Mouse (Mus musculus) urinary bladder, postnatal 25 days (tissue): ENCODE results near the gene Slc35d1.
A peak's percentile ranks its signal among the peaks of the same experiment; 100 is the strongest.
"Not testable (repeated sequence)": the region's sequence is repeated elsewhere in the genome, so short reads cannot be mapped to it uniquely, and the experiment has no call there.

Experiments
- DNase-seq: peaks from one replicate; pipeline ENCODE4 v3.0.0; 2022; ENCODE audit warnings: low spot score

Slc35d1 gene

DNA sequence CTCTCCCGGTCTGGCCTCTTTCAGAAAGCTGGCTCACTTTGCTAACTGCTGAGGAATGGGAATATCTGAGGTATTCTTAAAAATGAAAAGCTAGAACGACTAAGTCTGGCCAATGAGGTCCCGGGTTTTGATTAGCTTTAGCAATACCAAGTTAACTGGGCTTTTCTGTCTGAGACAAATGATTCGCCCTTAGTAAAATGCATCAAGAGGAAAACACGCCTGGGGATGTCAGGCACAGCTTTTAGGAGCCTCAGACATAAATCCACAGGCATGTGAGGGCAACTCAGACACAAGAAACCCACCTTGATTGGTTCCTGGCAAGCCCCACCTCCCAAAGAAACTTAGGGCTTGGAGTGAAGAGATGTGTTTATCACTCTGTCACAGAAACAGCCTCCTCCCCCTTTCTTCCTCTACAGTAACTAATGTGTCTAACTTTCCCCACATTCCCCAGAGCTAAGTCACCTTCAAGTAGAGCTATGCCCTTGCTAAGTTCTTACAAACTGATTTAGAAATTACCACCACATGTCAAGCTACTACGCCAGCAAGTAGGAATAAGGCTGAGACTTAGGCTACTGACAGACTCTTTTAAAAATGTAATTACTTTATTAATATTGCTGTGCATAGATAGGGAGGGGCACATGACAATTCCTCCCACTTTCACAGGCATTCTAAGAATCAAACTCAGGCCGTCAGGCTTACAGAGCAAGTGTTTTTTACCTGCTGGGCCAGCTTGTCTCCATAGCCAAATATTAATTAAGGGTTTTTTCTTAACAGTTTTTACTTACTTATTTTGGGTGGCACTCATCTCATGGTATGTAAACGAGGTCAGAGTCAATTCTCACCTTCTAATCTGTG lies 26.0 kb downstream of the Slc35d1 start:
- no peak for DNase-seq

DNA sequence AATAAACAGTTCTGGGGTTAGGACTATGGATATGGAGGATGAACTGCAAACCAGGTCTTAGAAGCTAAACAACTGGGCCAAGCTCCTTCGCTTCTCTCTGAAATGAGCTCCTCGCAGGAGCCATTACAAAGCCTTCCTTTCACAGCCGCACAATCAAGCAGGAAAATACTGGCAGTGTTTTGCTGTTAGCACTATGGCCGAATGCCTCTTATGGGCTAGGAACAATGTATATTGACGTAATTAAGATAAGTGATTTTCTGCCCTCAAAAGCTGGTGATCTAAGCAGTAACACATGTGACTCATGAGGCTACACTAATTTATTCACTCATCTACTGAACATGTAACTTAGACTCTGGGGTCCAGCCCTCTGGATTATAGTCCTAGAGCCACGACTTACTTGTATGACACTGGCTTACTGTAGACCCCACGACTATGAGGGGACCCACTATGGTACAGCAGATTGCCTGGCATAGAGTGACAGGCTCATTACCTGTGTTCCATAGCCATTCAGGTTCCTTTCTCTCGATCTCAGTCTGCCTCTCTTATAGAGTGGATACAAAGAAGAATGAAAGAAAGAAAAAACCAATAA lies 34.6 kb downstream of the Slc35d1 start:
- no peak for DNase-seq

DNA sequence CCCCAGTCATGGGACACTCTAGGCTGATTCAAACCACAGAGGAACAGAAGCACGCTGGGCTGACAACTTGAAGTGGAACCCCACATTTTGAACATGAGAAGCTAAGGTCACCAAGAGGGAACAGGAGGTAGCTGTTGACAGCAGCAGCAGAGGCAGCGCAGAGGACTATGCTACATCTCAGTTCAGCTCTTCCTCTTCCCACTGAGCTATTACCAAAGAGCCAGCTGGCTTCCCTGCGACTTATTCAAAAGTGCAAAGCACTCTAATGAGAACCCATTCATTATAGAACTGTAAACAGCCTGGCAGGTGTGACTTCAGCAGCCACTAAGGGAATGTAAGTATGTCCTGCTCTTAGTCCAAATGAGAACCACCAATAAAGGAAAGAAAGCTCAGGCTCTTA lies 35.4 kb downstream of the Slc35d1 start:
- DNase-seq: no peak

DNA sequence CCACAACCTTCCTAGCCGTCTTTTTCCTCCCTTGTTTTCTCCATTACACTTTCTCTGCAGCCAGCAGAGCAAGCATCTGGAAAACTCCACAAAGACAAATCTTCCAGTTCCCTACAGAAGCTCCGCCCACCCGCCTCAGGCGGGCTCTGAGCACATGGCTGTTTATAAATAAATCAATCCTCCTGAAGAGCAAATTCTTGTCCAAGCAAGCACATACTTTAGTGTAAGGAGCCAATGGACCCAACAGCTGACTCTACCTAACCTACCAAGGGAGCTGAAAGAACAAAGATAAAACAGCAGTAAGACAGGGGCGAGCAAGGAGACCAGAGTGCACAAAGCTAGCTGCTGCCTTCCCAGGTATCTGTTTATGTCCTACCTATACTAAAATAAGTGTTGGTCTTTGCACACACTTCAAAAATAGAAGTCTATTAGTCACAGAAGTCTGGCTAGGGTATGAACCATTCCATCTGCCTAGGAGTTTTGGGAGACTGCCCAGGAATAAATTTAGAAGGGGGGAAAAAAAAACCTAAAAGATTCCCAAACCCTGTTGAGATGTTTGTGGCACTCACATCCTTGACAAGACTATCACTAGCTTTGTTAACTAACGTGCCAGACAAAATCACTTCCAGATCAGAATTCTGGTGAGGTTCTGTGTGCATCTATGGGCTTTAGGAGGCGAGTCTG lies 36.2 kb downstream of the Slc35d1 start:
- DNase-seq: no peak

DNA sequence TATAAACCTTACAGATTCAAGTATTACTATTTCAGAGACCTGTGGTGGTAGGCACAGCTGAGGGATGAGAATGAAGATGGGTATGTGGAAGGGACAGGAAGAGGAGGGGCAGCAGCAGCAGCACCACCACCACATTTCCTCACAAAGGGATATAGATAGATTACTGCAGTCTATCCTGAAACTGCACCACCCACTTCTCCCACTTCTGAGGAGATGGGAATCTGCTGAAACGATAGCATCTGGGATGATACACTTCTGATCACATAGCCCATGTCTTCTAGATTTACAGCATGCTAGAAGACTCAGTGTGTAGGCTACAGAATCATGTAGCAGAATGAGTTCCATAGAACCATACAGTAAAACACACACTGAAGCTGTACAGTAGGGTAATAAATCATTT lies 37.3 kb downstream of the Slc35d1 start:
- no peak for DNase-seq

DNA sequence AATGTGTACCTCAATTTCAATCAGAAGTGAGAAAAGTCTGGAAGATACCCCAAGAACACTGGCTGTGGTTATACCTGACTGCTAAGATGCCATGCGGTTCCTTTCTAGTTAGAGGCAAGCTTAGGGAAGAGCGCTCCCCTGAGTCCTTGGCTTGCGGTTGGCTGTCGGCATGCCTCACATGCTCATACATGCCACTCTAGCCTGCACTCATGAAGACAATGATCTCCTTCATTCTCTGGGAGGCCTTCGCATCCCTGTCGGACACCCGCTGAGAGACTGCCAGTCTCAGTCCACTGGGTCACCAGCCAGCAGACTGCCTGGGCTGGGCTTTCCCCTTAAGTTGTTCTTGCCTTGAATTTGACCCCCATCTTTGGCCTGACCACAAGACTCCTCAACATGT lies 41.0 kb downstream of the Slc35d1 start:
- no peak for DNase-seq

DNA sequence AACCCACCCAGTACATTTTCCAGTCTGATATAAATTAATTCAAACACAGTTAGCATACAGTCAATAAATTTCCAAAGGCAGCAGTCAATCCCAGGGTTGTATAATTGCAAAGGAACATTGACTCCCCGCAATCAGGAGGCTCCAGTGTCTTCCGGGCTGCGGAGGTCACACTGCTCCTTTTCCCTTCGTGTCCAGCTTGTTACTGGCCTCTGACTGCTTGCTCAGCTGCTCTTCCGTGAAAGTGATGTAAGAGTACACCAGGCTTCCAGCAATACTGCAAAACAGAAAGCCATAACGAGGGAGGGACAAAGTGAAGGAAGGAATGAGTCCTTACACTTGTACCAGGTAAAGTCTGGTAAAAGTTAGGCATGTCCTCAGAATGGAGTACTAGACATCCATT lies 41.5 kb downstream of the Slc35d1 start:
- no peak for DNase-seq

DNA sequence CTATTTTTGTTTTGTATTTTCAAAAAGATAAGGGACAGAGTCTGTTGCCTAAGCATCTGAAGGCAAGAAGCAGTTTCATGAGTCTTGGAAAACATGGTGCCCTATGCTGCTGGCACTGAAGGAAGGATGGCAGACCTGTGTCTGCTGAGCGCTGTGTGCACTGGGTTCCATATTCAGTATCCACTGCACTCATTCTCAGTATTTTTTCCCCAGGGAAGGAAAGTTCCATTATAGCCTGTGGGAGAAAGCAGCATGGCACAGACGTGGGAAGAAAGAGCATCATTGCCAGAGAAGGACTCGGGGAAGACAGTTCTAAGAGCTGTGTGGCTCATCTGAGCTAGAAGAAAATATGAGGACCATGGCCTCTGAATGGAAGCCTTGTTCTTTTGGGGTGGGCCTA lies 43.7 kb downstream of the Slc35d1 start:
- no peak for DNase-seq

DNA sequence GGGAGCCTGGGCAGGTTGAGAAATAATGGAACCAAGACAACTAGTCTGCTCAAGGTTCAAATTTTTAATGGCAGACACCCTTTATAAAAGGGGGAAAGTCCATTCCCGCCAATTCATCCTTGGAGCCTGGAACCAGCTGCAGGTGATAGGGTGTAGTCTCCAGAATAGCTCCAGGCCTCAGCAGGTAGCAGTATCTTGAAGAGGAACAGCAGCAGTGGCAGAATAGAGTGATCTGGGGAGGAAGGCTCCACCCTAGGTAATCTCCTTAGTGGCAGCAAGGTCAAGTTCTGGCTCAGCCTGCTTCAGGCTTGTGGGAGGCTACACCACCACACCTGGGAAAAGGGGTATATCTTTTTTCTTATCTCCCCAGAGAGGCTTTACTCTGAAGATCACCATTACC lies 48.8 kb downstream of the Slc35d1 start:
- not testable (repeated sequence) for DNase-seq

DNA sequence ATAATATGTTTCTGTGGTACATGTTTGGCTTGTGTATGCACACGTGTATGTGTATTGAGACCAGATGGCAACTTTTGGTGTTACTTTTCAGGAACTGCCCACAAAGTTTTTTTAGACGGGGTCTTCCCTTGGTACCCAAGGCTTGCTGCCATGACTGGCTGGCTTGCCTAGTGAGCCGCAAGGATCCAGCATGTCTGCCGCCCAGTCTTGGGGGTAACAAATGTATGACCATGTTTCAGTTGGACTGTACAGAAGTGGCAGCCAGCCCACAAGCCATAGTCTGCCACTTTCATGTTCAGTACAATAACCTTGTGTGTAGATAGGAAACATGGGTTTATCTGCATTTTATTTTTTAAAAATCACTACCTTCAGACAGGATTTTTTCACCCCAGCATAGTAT lies 56.2 kb downstream of the Slc35d1 start:
- no peak for DNase-seq

DNA sequence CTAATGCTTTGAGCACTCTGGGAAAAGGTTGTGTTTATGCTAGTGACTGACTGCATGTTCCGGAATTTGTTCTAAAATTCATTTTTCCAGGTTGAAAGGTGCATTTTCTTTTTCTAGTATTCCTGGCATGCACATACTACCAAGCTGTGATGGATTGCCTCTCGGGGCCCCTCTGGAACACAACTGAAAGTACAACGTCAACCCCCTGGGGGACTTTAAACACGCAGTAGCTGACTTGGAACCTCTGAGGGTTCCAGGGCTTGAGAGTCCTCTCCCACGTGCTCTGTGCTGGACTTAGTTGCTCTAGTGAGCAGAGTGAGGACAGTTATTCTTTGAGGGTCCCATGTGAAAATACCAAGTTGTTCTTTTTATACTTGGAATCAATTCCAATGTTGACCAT lies 63.0 kb downstream of the Slc35d1 start:
- no peak for DNase-seq

DNA sequence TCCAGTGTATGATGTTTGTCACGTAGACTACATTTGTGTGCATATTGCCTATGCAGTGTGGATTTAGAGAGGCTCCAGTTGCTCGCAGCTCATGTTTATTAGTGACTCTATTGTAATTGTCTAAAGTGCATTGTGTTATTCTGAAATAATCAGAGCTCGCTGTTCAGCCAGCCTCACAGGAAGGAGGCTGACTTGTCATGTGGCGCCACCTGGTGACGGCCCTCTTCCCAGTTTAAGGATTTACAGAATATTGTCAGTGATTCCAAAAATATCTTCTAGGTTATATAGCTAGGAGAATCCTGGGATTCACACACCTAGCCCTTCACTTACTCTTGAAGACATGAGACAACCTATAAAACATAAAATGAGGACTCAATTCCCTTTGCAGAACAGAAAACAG lies 68.6 kb downstream of the Slc35d1 start:
- DNase-seq: peak; percentile 75

DNA sequence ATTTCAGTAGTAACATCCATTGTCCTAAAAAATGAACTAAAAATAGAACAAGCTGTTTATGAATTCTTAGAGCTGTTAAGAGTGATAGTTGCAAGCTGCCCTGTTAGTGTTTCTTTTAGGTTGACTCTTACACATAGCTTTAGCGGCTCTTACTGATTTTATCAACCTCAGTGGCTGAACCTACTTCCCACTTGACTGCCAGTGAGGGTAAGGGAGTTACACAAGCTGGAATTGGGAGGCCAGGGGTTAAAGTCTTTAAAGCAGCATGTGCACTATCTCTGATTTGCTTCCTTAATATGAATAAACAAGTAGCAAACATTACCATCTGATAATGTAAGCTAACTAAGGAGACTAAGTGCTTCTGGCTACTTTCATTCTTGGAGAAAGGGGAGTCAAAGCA lies 78.0 kb downstream of the Slc35d1 start:
- DNase-seq: no peak

DNA sequence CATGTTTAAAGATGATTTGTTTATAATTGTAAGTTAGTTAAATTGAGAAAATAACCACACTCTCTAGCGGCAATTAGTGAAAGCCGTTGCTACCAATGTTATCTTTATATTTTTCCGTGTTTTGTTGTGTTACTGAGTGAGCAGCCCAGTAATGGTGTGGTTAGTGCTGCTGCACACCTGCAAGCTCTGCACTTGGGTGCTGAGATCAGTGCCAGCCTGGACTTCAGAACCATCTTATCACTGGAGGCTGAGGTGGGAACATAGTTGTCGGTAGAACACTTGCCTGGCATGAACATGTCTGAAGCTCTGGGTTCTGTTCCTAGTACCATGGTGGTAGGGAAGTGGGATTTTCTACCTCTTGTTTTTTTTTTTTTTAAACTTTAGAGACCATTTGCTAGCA lies 88.4 kb downstream of the Slc35d1 start:
- DNase-seq: no peak

DNA sequence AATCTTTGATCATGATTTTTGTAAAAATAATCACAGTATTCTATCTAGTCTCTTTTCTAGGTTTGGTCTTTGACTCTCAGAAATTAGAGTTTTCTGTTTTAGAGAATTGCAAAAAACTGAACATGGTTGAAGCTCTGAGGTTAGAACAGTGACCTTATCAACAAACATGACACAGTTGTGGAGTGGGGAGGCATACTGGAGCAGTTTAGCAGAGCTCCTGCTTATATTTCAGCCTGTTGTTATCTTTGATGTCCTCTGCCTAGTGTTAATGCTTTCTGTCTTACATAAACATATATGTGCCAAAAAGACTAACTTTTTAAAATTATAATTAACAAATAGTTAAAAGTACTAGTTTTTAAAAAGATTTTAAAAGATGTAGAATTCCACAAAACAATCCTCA lies 91.4 kb downstream of the Slc35d1 start:
- DNase-seq: no peak

DNA sequence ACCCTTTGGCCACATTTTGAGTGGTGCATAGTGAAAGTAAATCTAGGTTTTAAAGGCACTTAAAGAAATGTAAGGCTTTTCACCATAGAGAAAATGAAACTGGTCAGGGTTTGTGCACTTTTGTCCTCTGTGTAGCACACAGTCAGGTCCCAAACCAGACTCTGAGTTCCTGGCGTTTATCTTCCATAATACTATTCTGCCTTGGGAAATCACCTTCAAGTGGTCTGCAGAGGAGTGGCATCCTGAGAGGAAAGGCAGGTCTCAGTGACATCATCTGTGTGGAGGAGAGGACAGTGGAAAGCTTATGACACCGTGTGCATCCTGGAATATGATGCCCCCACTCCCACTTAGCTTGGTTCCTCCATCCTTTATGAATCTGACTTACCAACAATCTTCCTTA lies 91.9 kb downstream of the Slc35d1 start:
- DNase-seq: no peak

DNA sequence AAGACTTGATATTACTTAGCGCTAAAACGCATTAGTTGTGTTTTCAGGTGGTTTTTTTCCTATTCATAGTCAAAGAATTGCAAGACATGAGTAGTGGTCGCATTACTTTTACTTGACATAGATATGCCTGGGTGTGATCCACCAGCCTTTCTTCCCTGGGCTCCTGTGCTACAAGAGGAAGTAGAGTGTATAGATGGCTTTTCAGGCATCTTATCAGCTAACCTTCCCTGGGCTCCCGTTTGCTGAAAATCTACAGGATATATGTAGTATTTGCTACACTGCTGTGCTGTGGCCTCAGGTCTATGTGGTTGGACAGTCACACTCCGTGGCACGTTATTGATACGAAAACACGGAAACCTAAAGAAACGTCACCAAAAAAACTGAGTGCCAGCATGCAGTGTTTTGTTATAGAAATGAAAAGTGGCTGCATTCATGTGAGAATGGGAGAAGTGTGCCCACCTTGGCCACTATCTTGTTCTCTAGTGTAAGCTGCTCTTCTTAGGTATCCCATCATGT lies 94.0 kb downstream of the Slc35d1 start:
- DNase-seq: no peak
